Mouse (Mus musculus) heart, embryonic 10.5 days (tissue): ENCODE measurements at regions not wholly inside any gene's neighbourhood (a gene's known extent, or its start where the extent isn't known, plus 50 kb on each side); places are given as distances from the start of the nearest gene placed in this dataset.

Source experiments
- DNase-seq: peaks from one replicate; pipeline ENCODE4 v3.0.0-alpha.2; 2017; ENCODE audit warnings: low spot score
- H3K27ac ChIP-seq: fragments of 300-500 bp; sonication (generic); 2 replicates; pipeline ENCODE4 v1.5.1; 2016; ENCODE audit warnings: mild to moderate bottlenecking
- H3K27me3 ChIP-seq: fragments of 300-500 bp; sonication (generic); 2 replicates; pipeline ENCODE4 v1.6.1; 2016; ENCODE audit warnings: mild to moderate bottlenecking; ENCODE audit not compliant: poor library complexity, insufficient read depth, severe bottlenecking
- H3K36me3 ChIP-seq: fragments of 300-500 bp; sonication (generic); 2 replicates; pipeline ENCODE4 v1.6.1; 2016; ENCODE audit warnings: mild to moderate bottlenecking, moderate library complexity
- H3K4me1 ChIP-seq: fragments of 300-500 bp; sonication (generic); 2 replicates; pipeline ENCODE4 v1.6.1; 2016; ENCODE audit warnings: mild to moderate bottlenecking
- H3K4me3 ChIP-seq: fragments of 300-500 bp; sonication (generic); 2 replicates; pipeline ENCODE4 v1.5.1; 2016; ENCODE audit warnings: mild to moderate bottlenecking, moderate library complexity
- H3K9me3 ChIP-seq: fragments of 300-500 bp; sonication (generic); 2 replicates; pipeline ENCODE4 v1.6.1; 2016; ENCODE audit warnings: mild to moderate bottlenecking, moderate library complexity
- WGBS: fragments of 180-500 bp; shearing (Covaris S2); methylation state at CpG from one replicate; pipeline ENCODE4 v1.1.7; 2016; 5-methylcytosine and 5-hydroxymethylcytosine counted together

- no peak for DNase-seq
- WGBS: 87% methylated on average over 8 of the region's 8 CpGs
- Histone ChIP-seq H3K27ac (no peak overlapping the region), H3K4me1 (peaks cover 10% of the 10 kb centered on the region; the same call in 1 of the 2 replicates), H3K36me3 (no peaks in the 10 kb centered on the region), H3K9me3 (no peaks in the 10 kb centered on the region), H3K4me3 (no peak overlapping the region), H3K27me3 (no peaks in the 10 kb centered on the region)
Observed at GRCm38 (mm10) chr4:127594081-127594480, 236.1 kb upstream of the Gjb5 start.

GRCm38 (mm10) chr4:127591540-127591939 lies 233.6 kb upstream of the Gjb5 start:
- Histone ChIP-seq H3K36me3 (no peaks in the 10 kb centered on the region), H3K27ac (no peak overlapping the region), H3K27me3 (no peaks in the 10 kb centered on the region), H3K4me3 (no peak overlapping the region), H3K9me3 (no peaks in the 10 kb centered on the region), H3K4me1 (peaks cover 6% of the 10 kb centered on the region; the same call in 1 of the 2 replicates)
- DNase-seq: no peak
- WGBS: 46% methylated on average over 3 of the region's 3 CpGs

- no peaks in the 10 kb centered on the region for H3K27me3 ChIP-seq
- no peak overlapping the region for H3K27ac ChIP-seq
- 69% methylated on average over 4 of the region's 4 CpGs for WGBS
- no peak for DNase-seq
- no peak overlapping the region for H3K4me3 ChIP-seq
- no peaks in the 10 kb centered on the region for H3K9me3 ChIP-seq
- no peaks in the 10 kb centered on the region for H3K36me3 ChIP-seq
- H3K4me1 ChIP-seq: peaks cover 6% of the 10 kb centered on the region; the same call in 1 of the 2 replicates
Observed at GRCm38 (mm10) chr4:127586822-127587221, 228.8 kb upstream of the Gjb5 start.

GRCm38 (mm10) chr4:127576521-127576920 lies 218.5 kb upstream of the Gjb5 start:
- DNase-seq: no peak
- 81% methylated on average over 3 of the region's 3 CpGs for WGBS
- Histone ChIP-seq H3K36me3 (no peaks in the 10 kb centered on the region), H3K27ac (no peak overlapping the region), H3K27me3 (no peaks in the 10 kb centered on the region), H3K4me1 (no peaks in the 10 kb centered on the region), H3K9me3 (no peaks in the 10 kb centered on the region), H3K4me3 (no peak overlapping the region)

GRCm38 (mm10) chr4:127562602-127563001 lies 204.6 kb upstream of the Gjb5 start:
- no peaks in the 10 kb centered on the region; the same call in 1 of the 2 replicates for H3K27me3 ChIP-seq
- WGBS: 87% methylated on average over 5 of the region's 5 CpGs
- H3K27ac ChIP-seq: no peak overlapping the region
- no peaks in the 10 kb centered on the region for H3K4me1 ChIP-seq
- DNase-seq: no peak
- H3K36me3 ChIP-seq: no peaks in the 10 kb centered on the region
- H3K9me3 ChIP-seq: no peaks in the 10 kb centered on the region
- H3K4me3 ChIP-seq: no peak overlapping the region

- Histone ChIP-seq H3K27me3 (no peaks in the 10 kb centered on the region; the same call in 1 of the 2 replicates), H3K4me1 (no peaks in the 10 kb centered on the region), H3K9me3 (no peaks in the 10 kb centered on the region), H3K36me3 (no peaks in the 10 kb centered on the region), H3K4me3 (no peak overlapping the region), H3K27ac (no peak overlapping the region)
- 71% methylated on average over 7 of the region's 7 CpGs for WGBS
- no peak for DNase-seq
Observed at GRCm38 (mm10) chr4:127558572-127558971, 200.6 kb upstream of the Gjb5 start.

- Histone ChIP-seq H3K9me3 (no peaks in the 10 kb centered on the region), H3K4me1 (no peaks in the 10 kb centered on the region), H3K27ac (no peak overlapping the region), H3K4me3 (no peak overlapping the region), H3K27me3 (no peaks in the 10 kb centered on the region), H3K36me3 (no peaks in the 10 kb centered on the region)
- no peak for DNase-seq
- 79% methylated on average over 12 of the region's 12 CpGs for WGBS
Observed at GRCm38 (mm10) chr4:127552456-127553225, 194.7 kb upstream of the Gjb5 start.

GRCm38 (mm10) chr4:127549581-127549980 lies 191.6 kb upstream of the Gjb5 start:
- WGBS: 42% methylated on average over 12 of the region's 12 CpGs
- no peak for DNase-seq
- no peak overlapping the region for H3K4me3 ChIP-seq

GRCm38 (mm10) chr4:127549018-127549417 lies 191.0 kb upstream of the Gjb5 start:
- Histone ChIP-seq H3K27ac (no peak overlapping the region), H3K4me1 (no peaks in the 10 kb centered on the region), H3K9me3 (no peaks in the 10 kb centered on the region), H3K36me3 (no peaks in the 10 kb centered on the region), H3K4me3 (no peak overlapping the region), H3K27me3 (no peaks in the 10 kb centered on the region)
- 66% methylated on average over 6 of the region's 6 CpGs for WGBS
- DNase-seq: no peak

More at GRCm38 (mm10) chr4:127549581-127549980, 191.6 kb upstream of the Gjb5 start:
- Histone ChIP-seq H3K27me3 (no peaks in the 10 kb centered on the region), H3K9me3 (no peaks in the 10 kb centered on the region), H3K4me1 (no peaks in the 10 kb centered on the region), H3K36me3 (no peaks in the 10 kb centered on the region), H3K27ac (no peak overlapping the region)

- no peaks in the 10 kb centered on the region for H3K9me3 ChIP-seq
- no peaks in the 10 kb centered on the region for H3K36me3 ChIP-seq
- H3K27ac ChIP-seq: no peak overlapping the region
- no peaks in the 10 kb centered on the region for H3K27me3 ChIP-seq
- 84% methylated on average over 6 of the region's 6 CpGs for WGBS
- no peaks in the 10 kb centered on the region for H3K4me1 ChIP-seq
- H3K4me3 ChIP-seq: no peak overlapping the region
- no peak for DNase-seq
Observed at GRCm38 (mm10) chr4:127545106-127545505, 187.1 kb upstream of the Gjb5 start.

GRCm38 (mm10) chr4:127543276-127543675 lies 185.3 kb upstream of the Gjb5 start:
- Histone ChIP-seq H3K9me3 (no peaks in the 10 kb centered on the region), H3K36me3 (no peaks in the 10 kb centered on the region), H3K4me3 (no peak overlapping the region), H3K4me1 (no peaks in the 10 kb centered on the region), H3K27me3 (no peaks in the 10 kb centered on the region), H3K27ac (no peak overlapping the region)
- 88% methylated on average over 2 of the region's 2 CpGs for WGBS
- no peak for DNase-seq

GRCm38 (mm10) chr4:127542771-127543170 lies 184.8 kb upstream of the Gjb5 start:
- no peaks in the 10 kb centered on the region for H3K9me3 ChIP-seq
- WGBS: 84% methylated on average over 4 of the region's 4 CpGs
- H3K36me3 ChIP-seq: no peaks in the 10 kb centered on the region
- H3K27ac ChIP-seq: no peak overlapping the region
- no peak for DNase-seq
- no peaks in the 10 kb centered on the region for H3K4me1 ChIP-seq
- no peak overlapping the region for H3K4me3 ChIP-seq
- no peaks in the 10 kb centered on the region for H3K27me3 ChIP-seq

GRCm38 (mm10) chr4:127536952-127537351 lies 179.0 kb upstream of the Gjb5 start:
- DNase-seq: no peak
- WGBS: 43% methylated on average over 5 of the region's 5 CpGs

GRCm38 (mm10) chr4:127535630-127536029 lies 177.6 kb upstream of the Gjb5 start:
- no peaks in the 10 kb centered on the region for H3K4me1 ChIP-seq
- WGBS: 69% methylated on average over 7 of the region's 7 CpGs

More at GRCm38 (mm10) chr4:127536952-127537351, 179.0 kb upstream of the Gjb5 start:
- Histone ChIP-seq H3K27ac (no peak overlapping the region), H3K4me3 (no peak overlapping the region), H3K4me1 (no peaks in the 10 kb centered on the region), H3K27me3 (no peaks in the 10 kb centered on the region), H3K9me3 (no peaks in the 10 kb centered on the region), H3K36me3 (no peaks in the 10 kb centered on the region)

More at GRCm38 (mm10) chr4:127535630-127536029, 177.6 kb upstream of the Gjb5 start:
- no peaks in the 10 kb centered on the region for H3K27me3 ChIP-seq
- no peak overlapping the region for H3K4me3 ChIP-seq
- no peaks in the 10 kb centered on the region for H3K9me3 ChIP-seq
- DNase-seq: no peak
- H3K27ac ChIP-seq: no peak overlapping the region
- H3K36me3 ChIP-seq: no peaks in the 10 kb centered on the region
